In genomic region chrX:12138266-12138665, GRCm38 (mm10) we compare ENCODE assay signal across 21 mouse cellular contexts. TPM values are rescaled to one million over a fixed set of nuclear protein-coding genes. Genes with fewer than 3 reads are reported as not detected.
DNase-seq lines count a peak whose midpoint lies in the region; ATAC-seq lines count a peak whose summit lies in the region.
"Had no signal": no experiment of that assay in that cellular context is flagged by ENCODE, and none has a peak within 500 bp of the region (broad histone marks: within the 10 kb centered on the region; RNA-seq: fewer than 3 reads in every experiment).

No protein-coding gene starts in this region.

- no peak overlapping the region for H3K4me2 ChIP-seq in forebrain, embryonic 15.5 days (replicated peaks)
- H3K4me2 ChIP-seq in lung, embryonic 16.5 days (ENCODE audit: low read depth, low read length) = no peak overlapping the region
- no peak overlapping the region for H3K4me2 ChIP-seq in neural tube, embryonic 11.5 days (ENCODE audit: low read depth)
- H3K4me2 ChIP-seq: liver, embryonic 13.5 days had no signal

- H3K4me3 ChIP-seq in forebrain, embryonic 10.5 days = no peak overlapping the region
- H3K4me3 ChIP-seq in forebrain, embryonic 15.5 days = no peak overlapping the region
- no peak overlapping the region for H3K4me3 ChIP-seq in lung, embryonic 16.5 days (ENCODE audit: low read length)
- H3K4me3 ChIP-seq in neural tube, embryonic 11.5 days (ENCODE audit: low read depth, low read length) = no peak overlapping the region
- H3K4me3 ChIP-seq: embryonic facial prominence, embryonic 15.5 days; intestine, embryonic 15.5 days; left cerebral cortex, adult 2 months; limb, embryonic 13.5 days; liver, embryonic 13.5 days; lung, embryonic 15.5 days; stomach, embryonic 15.5 days had no signal

- peaks cover 98% of the 10 kb centered on the region for H3K27me3 ChIP-seq in forebrain, embryonic 10.5 days (ENCODE audit: poor library complexity, severe bottlenecking)
- peaks cover 29% of the 10 kb centered on the region for H3K27me3 ChIP-seq in forebrain, embryonic 15.5 days
- H3K27me3 ChIP-seq in lung, embryonic 16.5 days (ENCODE audit: control insufficient read depth, insufficient read depth, low read depth, low read length) = peaks cover 50% of the 10 kb centered on the region
- H3K27me3 ChIP-seq in neural tube, embryonic 11.5 days (ENCODE audit: control insufficient read depth, insufficient read depth, low read length) = peaks cover 50% of the 10 kb centered on the region

- no peaks in the 10 kb centered on the region for H3K9me3 ChIP-seq in forebrain, embryonic 10.5 days
- no peaks in the 10 kb centered on the region for H3K9me3 ChIP-seq in forebrain, embryonic 15.5 days
- H3K9me3 ChIP-seq in lung, embryonic 16.5 days (ENCODE audit: control insufficient read depth, low read length) = no peaks in the 10 kb centered on the region
- H3K9me3 ChIP-seq in neural tube, embryonic 11.5 days (ENCODE audit: control insufficient read depth, low read length) = no peaks in the 10 kb centered on the region
- H3K9me3 ChIP-seq: embryonic facial prominence, embryonic 15.5 days; intestine, embryonic 15.5 days; limb, embryonic 13.5 days; liver, embryonic 13.5 days; lung, embryonic 15.5 days; stomach, embryonic 15.5 days had no signal

- H3K27ac ChIP-seq in forebrain, embryonic 10.5 days = peak overlapping the region; percentile 89
- H3K27ac ChIP-seq in forebrain, embryonic 15.5 days (replicated peaks) = no peak overlapping the region
- 0 out of 2 replicates have a peak overlapping the region, but pooled peaks have one; percentile 6 for H3K27ac ChIP-seq in lung, embryonic 16.5 days (ENCODE audit: low read length)
- H3K27ac ChIP-seq in neural tube, embryonic 11.5 days (ENCODE audit: low read depth, low read length) = no peak overlapping the region
- H3K27ac ChIP-seq: embryonic facial prominence, embryonic 15.5 days; intestine, embryonic 15.5 days; left cerebral cortex, adult 2 months; limb, embryonic 13.5 days; liver, embryonic 13.5 days; lung, embryonic 15.5 days; macrophage; stomach, embryonic 15.5 days had no signal

- peaks cover 74% of the 10 kb centered on the region for H3K4me1 ChIP-seq in forebrain, embryonic 10.5 days
- peaks cover 38% of the 10 kb centered on the region for H3K4me1 ChIP-seq in forebrain, embryonic 15.5 days
- H3K4me1 ChIP-seq in lung, embryonic 16.5 days (replicated peaks; ENCODE audit: control insufficient read depth, insufficient read depth, low read length) = peaks cover 22% of the 10 kb centered on the region
- H3K4me1 ChIP-seq in neural tube, embryonic 11.5 days (ENCODE audit: control insufficient read depth, insufficient read depth, low read length) = peaks cover 16% of the 10 kb centered on the region

- 11% methylated on average over 7 of the region's 7 CpGs for WGBS in forebrain, embryonic 10.5 days
- WGBS in forebrain, embryonic 15.5 days = 31% methylated on average over 7 of the region's 7 CpGs
- WGBS in lung, embryonic 16.5 days = 35% methylated on average over 7 of the region's 7 CpGs
- 8% methylated on average over 7 of the region's 7 CpGs for WGBS in neural tube, embryonic 11.5 days

- no peaks in the 10 kb centered on the region for H3K36me3 ChIP-seq in forebrain, embryonic 10.5 days (replicated peaks)
- no peaks in the 10 kb centered on the region for H3K36me3 ChIP-seq in forebrain, embryonic 15.5 days
- no peaks in the 10 kb centered on the region for H3K36me3 ChIP-seq in lung, embryonic 16.5 days (ENCODE audit: control insufficient read depth, insufficient read depth, low read length)
- H3K36me3 ChIP-seq in neural tube, embryonic 11.5 days (ENCODE audit: control insufficient read depth, insufficient read depth, low read length) = no peaks in the 10 kb centered on the region
- H3K36me3 ChIP-seq: embryonic facial prominence, embryonic 15.5 days; intestine, embryonic 15.5 days; limb, embryonic 13.5 days; liver, embryonic 13.5 days; lung, embryonic 15.5 days; stomach, embryonic 15.5 days had no signal

- no peak for ATAC-seq in forebrain, embryonic 15.5 days (replicated peaks)
- no peak for ATAC-seq in lung, embryonic 16.5 days (ENCODE audit: low read depth)
- ATAC-seq in neural tube, embryonic 11.5 days (ENCODE audit: insufficient read depth, low FRiP score, low TSS enrichment) = no peak
- ATAC-seq: intestine, embryonic 15.5 days had no signal

- no peak overlapping the region for H3K9ac ChIP-seq in forebrain, embryonic 15.5 days (replicated peaks)
- no peak overlapping the region for H3K9ac ChIP-seq in lung, embryonic 16.5 days (ENCODE audit: low read length)
- H3K9ac ChIP-seq in neural tube, embryonic 11.5 days (ENCODE audit: low read length) = no peak overlapping the region
- H3K9ac ChIP-seq: embryonic facial prominence, embryonic 15.5 days; intestine, embryonic 15.5 days; limb, embryonic 13.5 days; liver, embryonic 13.5 days; lung, embryonic 15.5 days; stomach, embryonic 15.5 days had no signal

- DNase-seq in forebrain, embryonic 10.5 days (ENCODE audit: extremely low spot score, low spot score) = no peak
- DNase-seq in lung, adult 18-20 months = no peak
- DNase-seq in MN1 (ENCODE audit: low spot score) = peak; percentile 62
- peak; percentile 38 for DNase-seq in neural tube, embryonic 11.5 days (ENCODE audit: low spot score)
- DNase-seq in layer of hippocampus, adult 18-20 months (ENCODE audit: low spot score in 2 of 2) = no peak
- DNase-seq: cerebellum, adult 9-11 months; kidney, adult 9 months; kidney, postnatal 36 days; layer of hippocampus, adult 9-11 months; liver, embryonic 13.5 days; right cerebral cortex, postnatal 25 days; thymus, adult 18-20 months had no signal

RNA-seq across cellular contexts. Expression of gene Bcor, which starts 21.9 kb away (rescaled TPM):
- 18.0 and 18.9 TPM in 2 replicates for polyA plus RNA-seq in forebrain, embryonic 10.5 days (2016; fragmentation: Nextera tagmentation; extraction: Ambion mirVana)
- polyA plus RNA-seq in forebrain, embryonic 15.5 days (2015; fragmentation: Nextera tagmentation; extraction: Ambion mirVana) = 18.6 and 18.8 TPM in 2 replicates
- 18.5 and 19.7 TPM in 2 replicates for polyA plus RNA-seq in lung, embryonic 16.5 days (2015; fragmentation: Nextera tagmentation; extraction: Ambion mirVana)
- polyA plus RNA-seq in neural tube, embryonic 11.5 days (2014; fragmentation: Nextera tagmentation; extraction: Ambion mirVana) = 21.0 and 26.7 TPM in 2 replicates
- total RNA-seq in layer of hippocampus, adult 18-20 months (2021) = 10 to 100 TPM; 20.8 to 20.9 TPM

Comparison
In these comparisons a context has a peak if more than half of its experiments do, and no peak if none do; other contexts are left out.
1. H3K27ac ChIP-seq: peak in forebrain, embryonic 10.5 days (single experiment) and lung, embryonic 16.5 days (single experiment); none in forebrain, embryonic 15.5 days (single experiment) and neural tube, embryonic 11.5 days (single experiment).
2. DNase-seq: peak in MN1 (single experiment) and neural tube, embryonic 11.5 days (single experiment); none in forebrain, embryonic 10.5 days (single experiment), lung, adult 18-20 months (0 of 2) and layer of hippocampus, adult 18-20 months (0 of 2).